Mouse (Mus musculus) liver, postnatal 0 days (tissue): ENCODE measurements at regions not wholly inside any gene's neighbourhood (a gene's known extent, or its start where the extent isn't known, plus 50 kb on each side); places are given as distances from the start of the nearest gene placed in this dataset.

Source experiments
- ATAC-seq: fragments of 200-750 bp; cut with Nextera tagmentation; 2 replicates; pipeline ENCODE4 v1.8.0; 2017; ENCODE audit warnings: mild to moderate bottlenecking, moderate library complexity
- DNase-seq: peaks from one replicate; pipeline ENCODE4 v3.0.0-alpha.2; 2016
- H3K27ac ChIP-seq: fragments of 300-500 bp; sonication (generic); 2 replicates; pipeline ENCODE4 v1.5.1; 2014; ENCODE audit warnings: antibody characterized with exemption, moderate library complexity, mild to moderate bottlenecking, low read depth
- H3K27me3 ChIP-seq: fragments of 300-500 bp; sonication (generic); 2 replicates; pipeline ENCODE4 v1.6.1; 2014; ENCODE audit warnings: low read length, control low read depth, mixed read lengths; ENCODE audit not compliant: insufficient read depth
- H3K36me3 ChIP-seq: fragments of 300-500 bp; sonication (generic); replicated peaks from 2 replicates; pipeline ENCODE4 v1.6.1; 2014; ENCODE audit warnings: mild to moderate bottlenecking, control low read depth, low read length, moderate library complexity, mixed read lengths; ENCODE audit not compliant: insufficient read depth
- H3K4me1 ChIP-seq: fragments of 300-500 bp; sonication (generic); 2 replicates; pipeline ENCODE4 v1.6.1; 2014; ENCODE audit warnings: antibody characterized with exemption, mild to moderate bottlenecking, control low read depth; ENCODE audit not compliant: insufficient read depth
- H3K4me2 ChIP-seq: fragments of 300-500 bp; sonication (generic); 2 replicates; pipeline ENCODE4 v1.6.1; 2014; ENCODE audit warnings: low read depth, mild to moderate bottlenecking, low read length, moderate library complexity, mixed read lengths
- H3K4me3 ChIP-seq: fragments of 300-500 bp; sonication (generic); 2 replicates; pipeline ENCODE4 v1.5.1; 2014; ENCODE audit warnings: low read depth, low read length
- H3K9ac ChIP-seq: fragments of 300-500 bp; sonication (generic); replicated peaks from 2 replicates; pipeline ENCODE4 v1.6.1; 2014; ENCODE audit warnings: mild to moderate bottlenecking, moderate library complexity
- H3K9me3 ChIP-seq: fragments of 300-500 bp; sonication (generic); 2 replicates; pipeline ENCODE4 v1.6.1; 2016; ENCODE audit warnings: mild to moderate bottlenecking, control low read depth, low read length, mixed read lengths
- CTCF ChIP-seq: sonication (generic); IDR thresholded peaks from 2 replicates; pipeline ENCODE4 v1.5.1; 2016; ENCODE audit warnings: antibody characterized with exemption, low read depth
- EP300 ChIP-seq: IDR thresholded peaks from 2 replicates; pipeline ENCODE4 v1.6.1; 2016; ENCODE audit warnings: antibody characterized with exemption, low read depth, mild to moderate bottlenecking
- WGBS: fragments of 180-500 bp; shearing (Covaris S2); extraction: QIAGEN DNeasy Blood & Tissue Kit; methylation state at CpG from one replicate; pipeline ENCODE4 v1.1.7; 2014; ENCODE audit not compliant: insufficient replicate concordance; 5-methylcytosine and 5-hydroxymethylcytosine counted together

GRCm38 (mm10) chr2:57689877-57690276 is 307.8 kb upstream of the Galnt5 start:
- H3K27me3 ChIP-seq: no peaks in the 10 kb centered on the region
- no peaks in the 10 kb centered on the region for H3K4me1 ChIP-seq
- WGBS: 23% methylated on average over 3 of the region's 3 CpGs
- H3K36me3 ChIP-seq: no peaks in the 10 kb centered on the region
- H3K9me3 ChIP-seq: no peaks in the 10 kb centered on the region
- no peak overlapping the region for H3K9ac ChIP-seq
- TF ChIP-seq CTCF (no peak), EP300 (no peak)
- no peak overlapping the region for H3K4me3 ChIP-seq
- no peak for ATAC-seq
- DNase-seq: no peak
- H3K4me2 ChIP-seq: no peak overlapping the region
- no peak overlapping the region for H3K27ac ChIP-seq

- H3K4me2 ChIP-seq: peak overlapping the region; percentile 35; the same call in 1 of the 2 replicates
- no peaks in the 10 kb centered on the region for H3K27me3 ChIP-seq
- no peaks in the 10 kb centered on the region for H3K9me3 ChIP-seq
- H3K9ac ChIP-seq: no peak overlapping the region
- ATAC-seq (no peak), DNase-seq (no peak)
- 39% methylated on average over 11 of the region's 11 CpGs for WGBS
- H3K36me3 ChIP-seq: no peaks in the 10 kb centered on the region
- no peaks in the 10 kb centered on the region for H3K4me1 ChIP-seq
- TF ChIP-seq CTCF (no peak), EP300 (no peak)
- no peak overlapping the region for H3K4me3 ChIP-seq
- no peak overlapping the region for H3K27ac ChIP-seq
Observed at GRCm38 (mm10) chr2:57696992-57697772, 300.5 kb upstream of the Galnt5 start.

DNA sequence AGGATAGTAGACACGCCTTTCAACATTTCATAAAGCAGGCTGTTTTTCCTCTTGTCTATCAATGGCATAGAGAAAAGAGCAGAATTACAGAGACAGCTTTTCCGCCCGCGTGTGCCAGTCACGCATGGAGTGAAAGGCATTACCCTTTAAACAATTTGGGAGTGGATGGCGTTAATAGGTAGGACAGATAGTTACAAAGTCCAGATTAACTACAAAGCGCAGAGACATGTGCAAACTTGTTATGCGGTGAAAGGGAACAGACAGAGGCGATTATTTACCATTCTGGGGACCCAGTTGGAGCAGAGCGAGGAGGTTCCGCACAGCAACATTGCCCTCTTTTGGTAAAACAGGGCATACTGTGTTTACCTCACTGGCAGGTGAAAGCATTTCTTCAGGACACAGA is 299.0 kb upstream of the Galnt5 start:
- Histone ChIP-seq H3K27me3 (no peaks in the 10 kb centered on the region), H3K36me3 (no peaks in the 10 kb centered on the region), H3K4me1 (no peaks in the 10 kb centered on the region), H3K4me2 (peak overlapping the region; percentile 57), H3K27ac (no peak overlapping the region), H3K9me3 (no peaks in the 10 kb centered on the region), H3K9ac (no peak overlapping the region), H3K4me3 (no peak overlapping the region)
- no peak; the same call in 1 of the 2 replicates for ATAC-seq
- TF ChIP-seq EP300: no peak
- peak; percentile 60 for TF ChIP-seq CTCF
- peak; percentile 26 for DNase-seq
- WGBS: 12% methylated on average over 11 of the region's 11 CpGs

GRCm38 (mm10) chr2:57699226-57699625 is 298.5 kb upstream of the Galnt5 start:
- H3K9me3 ChIP-seq: no peaks in the 10 kb centered on the region
- no peak overlapping the region for H3K9ac ChIP-seq
- ATAC-seq: no peak
- no peak overlapping the region for H3K4me2 ChIP-seq
- no peak for DNase-seq
- WGBS: 54% methylated on average over 4 of the region's 4 CpGs
- H3K27me3 ChIP-seq: no peaks in the 10 kb centered on the region
- no peak overlapping the region for H3K4me3 ChIP-seq
- no peaks in the 10 kb centered on the region for H3K36me3 ChIP-seq
- H3K4me1 ChIP-seq: no peaks in the 10 kb centered on the region
- no peak overlapping the region for H3K27ac ChIP-seq
- TF ChIP-seq EP300 (no peak), CTCF (no peak)

DNA sequence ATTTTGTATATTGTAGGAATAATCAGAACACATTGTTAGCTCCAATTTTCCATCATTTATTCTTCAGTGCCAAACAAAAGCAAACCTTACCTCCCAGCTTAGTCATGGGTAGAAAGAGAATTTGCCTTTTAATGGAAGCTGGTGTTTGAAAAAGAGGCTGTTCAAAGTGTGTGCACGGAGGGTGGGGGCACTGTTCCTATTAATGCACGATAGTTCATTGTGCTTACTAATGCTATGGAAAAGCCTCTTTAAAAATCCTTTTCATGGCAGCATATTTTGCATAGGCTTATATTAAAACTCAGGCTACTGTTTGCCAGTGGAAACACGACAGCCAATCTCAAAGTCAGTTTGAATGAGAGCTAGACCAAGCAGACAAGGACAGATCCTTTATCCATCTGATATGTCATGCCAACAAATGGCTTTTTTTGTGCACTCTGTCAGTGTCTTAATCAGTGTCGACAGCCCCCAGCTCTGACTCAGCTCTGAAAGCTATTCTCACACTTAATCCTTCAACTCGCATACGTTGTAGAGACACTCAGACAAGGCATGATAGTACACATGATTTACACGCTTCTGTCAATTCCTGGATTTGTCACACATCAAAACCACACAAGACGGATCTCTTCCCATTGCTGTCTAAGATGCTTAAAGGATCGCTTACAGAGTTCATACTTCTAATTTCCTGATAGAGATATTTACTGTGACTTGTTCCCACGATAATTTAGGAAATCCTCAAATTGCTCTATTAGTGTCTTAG is 280.8 kb upstream of the Galnt5 start:
- Histone ChIP-seq H3K4me2 (no peak overlapping the region), H3K4me3 (no peak overlapping the region), H3K27ac (no peak overlapping the region), H3K9ac (no peak overlapping the region), H3K9me3 (no peaks in the 10 kb centered on the region), H3K27me3 (no peaks in the 10 kb centered on the region), H3K4me1 (no peaks in the 10 kb centered on the region), H3K36me3 (no peaks in the 10 kb centered on the region)
- no peak for DNase-seq
- TF ChIP-seq CTCF (no peak), EP300 (no peak)
- ATAC-seq: no peak
- WGBS: 68% methylated on average over 10 of the region's 10 CpGs
